9 mouse cellular contexts compared by ENCODE assay signal in the genomic region with DNA sequence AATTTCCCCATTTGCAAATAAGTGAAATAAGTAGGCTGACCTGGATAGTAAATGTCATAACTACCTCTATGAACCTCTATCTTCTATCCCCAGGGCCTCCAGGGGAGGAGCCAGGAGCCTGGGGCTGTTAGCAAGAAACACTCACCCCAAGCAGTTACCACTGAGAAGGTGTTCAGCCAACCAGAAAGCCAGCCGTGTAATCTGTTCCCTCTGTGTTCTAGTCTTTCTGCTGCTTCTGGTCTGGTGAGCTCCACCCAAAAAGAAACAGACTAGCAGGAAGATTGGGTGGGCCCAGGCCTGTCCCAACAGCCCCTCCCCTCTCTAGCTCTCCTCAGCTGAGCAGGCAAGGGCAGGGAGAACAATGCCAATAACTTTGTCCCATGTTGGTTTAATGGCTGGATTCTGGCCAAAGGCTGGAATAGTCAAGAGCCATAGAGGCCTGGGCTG. TPM values are rescaled to one million over a fixed set of nuclear protein-coding genes. Genes with fewer than 3 reads are reported as not detected.
DNase-seq lines count a peak whose midpoint lies in the region; ATAC-seq lines count a peak whose summit lies in the region.
"Had no signal": no experiment of that assay in that cellular context is flagged by ENCODE, and none has a peak within 500 bp of the region (broad histone marks: within the 10 kb centered on the region; RNA-seq: fewer than 3 reads in every experiment).

No protein-coding gene starts in this region.

- no peaks in the 10 kb centered on the region for H3K36me3 ChIP-seq in heart, embryonic 12.5 days
- H3K36me3 ChIP-seq: limb, embryonic 15.5 days had no signal

- H3K9me3 ChIP-seq in heart, embryonic 12.5 days (replicated peaks): no peaks in the 10 kb centered on the region
- H3K9me3 ChIP-seq: limb, embryonic 15.5 days had no signal

- 0 out of 2 replicates have a peak, but pooled peaks cover 17% of the 10 kb centered on the region for H3K4me1 ChIP-seq in heart, embryonic 12.5 days (replicated peaks)

- no peak overlapping the region for H3K4me3 ChIP-seq in heart, embryonic 12.5 days
- H3K4me3 ChIP-seq: limb, embryonic 15.5 days had no signal

- peak; percentile 81; the same call in 1 of the 2 replicates for ATAC-seq in heart, embryonic 12.5 days (ENCODE audit: insufficient number of reproducible peaks, low FRiP score)

- no peaks in the 10 kb centered on the region for H3K27me3 ChIP-seq in heart, embryonic 12.5 days (replicated peaks)
- H3K27me3 ChIP-seq: limb, embryonic 15.5 days had no signal

- WGBS in heart, embryonic 12.5 days: 37% methylated on average over 1 of the region's 1 CpGs

- DNase-seq in ES-CJ7 (ENCODE audit: low read depth, low spot score): peak; percentile 52
- peak; percentile 11 for DNase-seq in NIH3T3 (ENCODE audit: low read depth)
- DNase-seq in lung, postnatal 14 days: peak; percentile 60
- DNase-seq in left cerebral cortex, postnatal 25 days (ENCODE audit: low spot score in 2 of 2): no peak
- DNase-seq in layer of hippocampus, adult 9-10 months (ENCODE audit: low spot score): no peak
- DNase-seq in cerebellum, postnatal 4 days (ENCODE audit: low spot score in 2 of 2): no peak
- DNase-seq: gastrocnemius, postnatal 25 days had no signal

- no peak overlapping the region for H3K27ac ChIP-seq in heart, embryonic 12.5 days (ENCODE audit: poor library complexity, severe bottlenecking)
- H3K27ac ChIP-seq: limb, embryonic 15.5 days had no signal

- H3K4me2 ChIP-seq in heart, embryonic 12.5 days: no peak overlapping the region
- H3K4me2 ChIP-seq: limb, embryonic 15.5 days had no signal

- H3K9ac ChIP-seq in heart, embryonic 12.5 days: no peak overlapping the region
- H3K9ac ChIP-seq: limb, embryonic 15.5 days had no signal

- intact Hi-C loops in left cerebral cortex, postnatal 25 days (cut with DNase I): no loop called here

RNA-seq across cellular contexts. Expression of a gene that starts 6.9 kb away (rescaled TPM):
- 20.6 and 21.6 TPM in 2 replicates for polyA plus RNA-seq in heart, embryonic 12.5 days (2016; fragmentation: Nextera tagmentation; extraction: Ambion mirVana)
- total RNA-seq in left cerebral cortex, postnatal 25 days (2021): 1 to 10 TPM; 5.6 to 7.0 TPM

RNA-seq across cellular contexts. Expression of a gene that starts 37.5 kb away (rescaled TPM):
- polyA plus RNA-seq in heart, embryonic 12.5 days (2016; fragmentation: Nextera tagmentation; extraction: Ambion mirVana): 0.76 and 1.0 TPM in 2 replicates
- 10 to 100 TPM; 15.5 to 15.6 TPM for total RNA-seq in left cerebral cortex, postnatal 25 days (2021)

Comparison
In these comparisons a context has a peak if more than half of its experiments do, and no peak if none do; other contexts are left out.
1. DNase-seq: peak in ES-CJ7 (single experiment), NIH3T3 (single experiment) and lung, postnatal 14 days (single experiment); none in left cerebral cortex, postnatal 25 days (0 of 2), layer of hippocampus, adult 9-10 months (single experiment) and cerebellum, postnatal 4 days (0 of 2).